Mouse (Mus musculus) frontal cortex, adult (tissue): ENCODE measurements at regions not wholly inside any gene's neighbourhood (a gene's known extent, or its start where the extent isn't known, plus 50 kb on each side); places are given as distances from the start of the nearest gene placed in this dataset.

Experiments used
- ATAC-seq: cut with Nextera tagmentation; 2 replicates; pipeline ENCODE4 v1.9.2; 2017; ENCODE audit warnings: mild to moderate bottlenecking, moderate library complexity, mixed read lengths; ENCODE audit not compliant: low TSS enrichment

GRCm38 (mm10) chr5:55276265-55276837, 1278.1 kb downstream of the Stim2 start:
- ATAC-seq = no peak

GRCm38 (mm10) chr5:55293301-55293700, 1295.0 kb downstream of the Stim2 start:
- ATAC-seq = peak; percentile 99

- ATAC-seq = peak; percentile 84
These were observed 1295.7 kb downstream of the Stim2 start for GRCm38 (mm10) chr5:55293978-55294377.

- no peak; the same call in 1 of the 2 replicates for ATAC-seq
These were observed 1296.5 kb downstream of the Stim2 start for GRCm38 (mm10) chr5:55294781-55295180.

- no peak for ATAC-seq
These were observed 1303.2 kb downstream of the Stim2 start for GRCm38 (mm10) chr5:55301538-55301937.

GRCm38 (mm10) chr5:55345968-55346367, 1347.7 kb downstream of the Stim2 start:
- peak; percentile 95 for ATAC-seq

- peak; percentile 95 for ATAC-seq
These were observed 1357.2 kb downstream of the Stim2 start for GRCm38 (mm10) chr5:55355483-55355882.

- peak; percentile 96 for ATAC-seq
These were observed 1376.0 kb downstream of the Stim2 start for GRCm38 (mm10) chr5:55374295-55374694.

- no peak for ATAC-seq
These were observed 1392.5 kb downstream of the Stim2 start for GRCm38 (mm10) chr5:55390846-55391245.

GRCm38 (mm10) chr5:55395986-55396385, 1397.7 kb downstream of the Stim2 start:
- ATAC-seq = no peak

GRCm38 (mm10) chr5:55416146-55416545, 1417.8 kb downstream of the Stim2 start:
- ATAC-seq = peak; percentile 98

GRCm38 (mm10) chr5:55439158-55439557, 1440.9 kb downstream of the Stim2 start:
- ATAC-seq = no peak

GRCm38 (mm10) chr5:55449064-55449463, 1450.8 kb downstream of the Stim2 start:
- peak; percentile 92 for ATAC-seq
